Mouse (Mus musculus): ENCODE measurements around the gene Ppp1r9b.

Ppp1r9b gene

GRCm38 (mm10) chr11:95043060-95043459 is 52.2 kb downstream of the Ppp1r9b start:
- intact Hi-C loops (cut with DNase I), result loop anchor here (10.0 kb wide), 1 partner anchor 212 kb away; no protein-coding TSS in a partner anchor

- intact Hi-C loops (cut with DNase I), result loop anchor here (10.0 kb wide), 1 partner anchor 211 kb away; no protein-coding TSS in a partner anchor
Observed at GRCm38 (mm10) chr11:95043608-95044007, 52.8 kb downstream of the Ppp1r9b start.

GRCm38 (mm10) chr11:95044185-95044870 is 53.5 kb downstream of the Ppp1r9b start:
- intact Hi-C loops (cut with DNase I), result loop anchor here (10.0 kb wide), 1 partner anchor 210 kb away; no protein-coding TSS in a partner anchor

- intact Hi-C loops (cut with DNase I), result loop anchor here (1.0 to 10.0 kb wide), 2 partner anchors 60 to 208 kb away; no protein-coding TSS in a partner anchor
Observed at GRCm38 (mm10) chr11:95046980-95047680, 56.3 kb downstream of the Ppp1r9b start.

GRCm38 (mm10) chr11:95053062-95053461 is 62.2 kb downstream of the Ppp1r9b start:
- intact Hi-C loops (cut with DNase I), result no loop called here
